ENCODE assay signal across 19 mouse cellular contexts in genomic region chr4:150315301-150315700, GRCm38 (mm10). TPM values are rescaled to one million over a fixed set of nuclear protein-coding genes. Genes with fewer than 3 reads are reported as not detected.
DNase-seq lines count a peak whose midpoint lies in the region; ATAC-seq and TF ChIP-seq lines count a peak whose summit lies in the region.
"Had no signal": no experiment of that assay in that cellular context is flagged by ENCODE, and none has a peak within 500 bp of the region (broad histone marks: within the 10 kb centered on the region; RNA-seq: fewer than 3 reads in every experiment).

No protein-coding gene starts in this region.

- peak; percentile 29 for DNase-seq in embryo, embryonic 11.5 days (ENCODE audit: low read depth, low spot score)
- no peak for DNase-seq in embryo, embryonic 11 days
- peak; percentile 42 for DNase-seq in kidney, postnatal 10 days
- no peak for DNase-seq in kidney, postnatal 14 days
- DNase-seq in A20 (ENCODE audit: low read depth, low spot score) (peak; percentile 37), R1 (ENCODE audit: low read depth, low spot score) (peak; percentile 41)
- DNase-seq in frontal cortex, postnatal 14 days (ENCODE audit: low spot score in 2 of 2), result no peak
- DNase-seq in hindbrain, postnatal 0 days (ENCODE audit: low spot score), result no peak
- DNase-seq: cerebellum, adult 9-10 months; heart, postnatal 36 days; kidney, adult 2 months; kidney, postnatal 36 days; liver; liver, postnatal 0 days; lung, postnatal 36 days had no signal

- H3K4me1 ChIP-seq in hindbrain, postnatal 0 days (ENCODE audit: insufficient read depth, low read length), result no peaks in the 10 kb centered on the region

- H3K36me3 ChIP-seq in hindbrain, postnatal 0 days (ENCODE audit: insufficient read depth, low read length), result no peaks in the 10 kb centered on the region
- H3K36me3 ChIP-seq: neural tube, embryonic 13.5 days had no signal

- H3K27ac ChIP-seq in hindbrain, postnatal 0 days, result no peak overlapping the region
- H3K27ac ChIP-seq: forebrain, embryonic 10.5 days; midbrain, embryonic 10.5 days; neural tube, embryonic 13.5 days had no signal

- no peak overlapping the region for H3K9ac ChIP-seq in hindbrain, postnatal 0 days (replicated peaks; ENCODE audit: low read length)
- H3K9ac ChIP-seq: liver, postnatal 0 days; neural tube, embryonic 13.5 days had no signal

- 97% methylated on average over 19 of the region's 19 CpGs for WGBS in hindbrain, postnatal 0 days

- H3K9me3 ChIP-seq in hindbrain, postnatal 0 days (ENCODE audit: low read length), result no peaks in the 10 kb centered on the region
- H3K9me3 ChIP-seq: forebrain, embryonic 10.5 days; midbrain, embryonic 10.5 days; neural tube, embryonic 13.5 days had no signal

- no peak overlapping the region for H3K4me3 ChIP-seq in hindbrain, postnatal 0 days (ENCODE audit: low read length)
- H3K4me3 ChIP-seq: forebrain, embryonic 10.5 days; midbrain, embryonic 10.5 days; neural tube, embryonic 13.5 days had no signal

- no peak for TF ChIP-seq CTCF in hindbrain, postnatal 0 days (IDR thresholded peaks at IDR 0.05; ENCODE audit: low read depth)

- no peak for ATAC-seq in hindbrain, postnatal 0 days
- ATAC-seq: hindbrain, embryonic 16.5 days; liver, postnatal 0 days had no signal

- H3K27me3 ChIP-seq in hindbrain, postnatal 0 days (ENCODE audit: insufficient read depth, low read length), result no peaks in the 10 kb centered on the region
- H3K27me3 ChIP-seq: neural tube, embryonic 13.5 days had no signal

- H3K4me2 ChIP-seq in hindbrain, postnatal 0 days (ENCODE audit: low read depth, low read length), result no peak overlapping the region
- H3K4me2 ChIP-seq: neural tube, embryonic 13.5 days had no signal

RNA-seq across cellular contexts. Expression of gene Rere, which starts 33.9 kb away (rescaled TPM):
- total RNA-seq in hindbrain, postnatal 0 days (2014; rRNA removed), result 31.2 and 32.9 TPM in 2 replicates
- polyA plus RNA-seq in hindbrain, postnatal 0 days (2015; fragmentation: Nextera tagmentation; extraction: Ambion mirVana), result 25.0 and 25.9 TPM in 2 replicates

Comparison
In these comparisons a context has a peak if more than half of its experiments do, and no peak if none do; other contexts are left out.
1. DNase-seq: peak in embryo, embryonic 11.5 days (single experiment), kidney, postnatal 10 days (single experiment), A20 (single experiment) and R1 (single experiment); none in embryo, embryonic 11 days (single experiment), kidney, postnatal 14 days (single experiment), frontal cortex, postnatal 14 days (0 of 2) and hindbrain, postnatal 0 days (single experiment).